Comparison of ENCODE assay signal across 7 mouse cellular contexts in the genomic region with DNA sequence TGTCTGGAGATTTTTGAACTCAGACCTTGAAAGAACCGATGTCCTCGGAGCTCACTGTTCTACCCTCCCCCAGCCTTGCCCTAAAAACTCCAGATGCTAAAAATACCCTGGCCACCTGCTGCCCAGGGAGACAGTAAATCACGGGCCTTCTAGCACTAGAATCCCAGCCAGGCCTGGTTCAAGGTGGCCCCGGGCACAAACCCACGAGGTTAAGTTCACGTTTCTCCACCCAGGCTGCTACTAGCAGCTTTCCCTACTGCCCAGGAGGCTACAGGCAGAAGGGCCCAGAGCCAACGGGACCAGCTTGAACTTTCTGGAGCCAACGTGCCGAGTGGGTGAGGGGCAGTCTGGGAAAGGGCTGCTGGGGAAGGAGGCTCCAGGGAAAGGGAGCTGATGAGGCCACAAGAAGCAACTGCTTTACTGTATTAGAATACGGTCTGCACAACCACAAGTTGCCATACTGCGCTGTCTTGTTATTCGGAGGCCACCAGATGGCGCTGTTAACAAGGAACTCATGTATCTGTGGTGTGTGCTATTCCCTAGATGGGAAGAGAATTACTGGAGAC. TPM values are rescaled to one million over a fixed set of nuclear protein-coding genes. Genes with fewer than 3 reads are reported as not detected.
A peak's percentile ranks its signal among the peaks of the same experiment; 100 is the strongest.
DNase-seq lines count a peak whose midpoint lies in the region; ATAC-seq lines count a peak whose summit lies in the region.

No protein-coding gene starts in this region.

- intact Hi-C loops in gastrocnemius, postnatal 36 days (cut with DNase I), result loop anchor here (1.0 to 10.0 kb wide), 3 partner anchors 54 to 167 kb away; a partner anchor contains a TSS
- intact Hi-C loops in left cerebral cortex, postnatal 14 days (cut with DNase I), result loop anchor here (5.0 to 10.0 kb wide), 2 partner anchors 166 to 1124 kb away; a partner anchor contains a TSS

- H3K4me2 ChIP-seq in intestine, embryonic 15.5 days (replicated peaks), result peak overlapping the region; percentile 37

- no peak overlapping the region for H3K4me3 ChIP-seq in intestine, embryonic 15.5 days (replicated peaks)
- H3K4me3 ChIP-seq in midbrain, embryonic 10.5 days, result no peak overlapping the region

- no peak overlapping the region for H3K9ac ChIP-seq in intestine, embryonic 15.5 days

- H3K27me3 ChIP-seq in intestine, embryonic 15.5 days (replicated peaks), result no peaks in the 10 kb centered on the region
- no peaks in the 10 kb centered on the region for H3K27me3 ChIP-seq in midbrain, embryonic 10.5 days (ENCODE audit: low read depth, poor library complexity, severe bottlenecking)

- no peaks in the 10 kb centered on the region for H3K9me3 ChIP-seq in intestine, embryonic 15.5 days
- H3K9me3 ChIP-seq in midbrain, embryonic 10.5 days (replicated peaks), result no peaks in the 10 kb centered on the region

- no peaks in the 10 kb centered on the region for H3K36me3 ChIP-seq in intestine, embryonic 15.5 days
- no peaks in the 10 kb centered on the region for H3K36me3 ChIP-seq in midbrain, embryonic 10.5 days

- no peak overlapping the region for H3K27ac ChIP-seq in intestine, embryonic 15.5 days
- H3K27ac ChIP-seq in midbrain, embryonic 10.5 days (replicated peaks), result peak overlapping the region; percentile 38; the same call in 1 of the 2 replicates

- peak; percentile 80 for ATAC-seq in intestine, embryonic 15.5 days

- WGBS in intestine, embryonic 15.5 days, result 15% methylated on average over 13 of the region's 13 CpGs
- 35% methylated on average over 13 of the region's 13 CpGs for WGBS in midbrain, embryonic 10.5 days

- H3K4me1 ChIP-seq in intestine, embryonic 15.5 days (replicated peaks), result 0 out of 2 replicates have a peak, but pooled peaks cover 2% of the 10 kb centered on the region
- H3K4me1 ChIP-seq in midbrain, embryonic 10.5 days, result peaks cover 19% of the 10 kb centered on the region

- peak; percentile 83 to 93 for DNase-seq in adrenal gland, adult (ENCODE audit: inconsistent age in 2 of 2, low spot score in 1 of 2)
- DNase-seq in embryo, embryonic 10.5 days (ENCODE audit: low spot score), result peak; percentile 96
- DNase-seq in gastrocnemius, postnatal 36 days, result peak; percentile 66 to 74
- DNase-seq in left cerebral cortex, postnatal 14 days (ENCODE audit: low spot score in 2 of 2), result peak; percentile 77 to 86
- DNase-seq in midbrain, embryonic 10.5 days (ENCODE audit: low spot score), result peak; percentile 73
- DNase-seq in skeletal muscle tissue, adult 2 months (ENCODE audit: low read depth, low spot score), result peak; percentile 92

RNA-seq across cellular contexts. Expression of a gene that starts 21.5 kb away (rescaled TPM):
- total RNA-seq in gastrocnemius, postnatal 36 days (2021), result under 1 TPM; 0.22 to 0.28 TPM
- 0.78 and 1.1 TPM in 2 replicates for polyA plus RNA-seq in intestine, embryonic 15.5 days (2015; fragmentation: Nextera tagmentation; extraction: Ambion mirVana)
- total RNA-seq in left cerebral cortex, postnatal 14 days (2021), result under 1 TPM; 0.70 to 0.82 TPM
- 0.15 and 0.56 TPM in 2 replicates for polyA plus RNA-seq in midbrain, embryonic 10.5 days (2016; fragmentation: Nextera tagmentation; extraction: Ambion mirVana)

RNA-seq across cellular contexts. Expression of a gene that starts 29.2 kb away (rescaled TPM):
- total RNA-seq in gastrocnemius, postnatal 36 days (2021), result 1 to 10 TPM in 1 of 2 experiments, under 1 TPM in 1; 0.62 to 1.0 TPM
- 7.5 and 8.8 TPM in 2 replicates for polyA plus RNA-seq in intestine, embryonic 15.5 days (2015; fragmentation: Nextera tagmentation; extraction: Ambion mirVana)
- 1 to 10 TPM; 4.3 to 4.5 TPM for total RNA-seq in left cerebral cortex, postnatal 14 days (2021)
- 10.6 and 11.0 TPM in 2 replicates for polyA plus RNA-seq in midbrain, embryonic 10.5 days (2016; fragmentation: Nextera tagmentation; extraction: Ambion mirVana)
